Mouse (Mus musculus): ENCODE data around the gene Gpr65. TPM values are rescaled to one million over a fixed set of nuclear protein-coding genes. Genes with fewer than 3 reads are reported as not detected.
"Not testable (repeated sequence)": the region's sequence is repeated elsewhere in the genome, so short reads cannot be mapped to it uniquely, and the experiment has no call there.

Gene Gpr65
- polyA plus RNA-seq (2012; rRNA removed) = 1.5 and 1.8 TPM in 2 replicates

- no peak for DNase-seq (ENCODE audit: low read depth)
Measured at GRCm38 (mm10) chr12:98268441-98269369, at the start of gene Gpr65. Gene Gpr65, plus strand, starts transcription at chr12:98268635.

- DNase-seq (ENCODE audit: low read depth) = no peak
Measured at GRCm38 (mm10) chr12:98223286-98223685, 45.1 kb upstream of the Gpr65 start.

DNA sequence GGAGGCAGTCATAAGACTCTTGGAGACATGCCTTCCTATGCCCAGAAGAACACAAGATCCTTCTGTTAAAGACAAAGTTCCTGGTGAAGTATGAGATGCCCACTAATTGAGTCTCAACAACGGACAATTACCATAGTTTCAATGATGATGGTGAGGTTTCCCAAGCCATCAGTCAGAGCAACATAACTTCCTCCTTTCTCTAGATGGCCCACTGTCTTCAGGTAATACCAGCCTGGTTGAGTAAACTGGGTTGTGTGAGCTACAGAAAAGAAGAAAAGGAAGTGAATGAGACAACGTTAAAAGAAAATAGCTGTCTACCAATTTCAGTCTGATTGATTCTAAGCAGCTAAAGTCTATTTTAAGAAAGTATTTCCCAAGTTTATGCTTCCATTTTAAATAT lies 41.4 kb upstream of the Gpr65 start:
- DNase-seq (ENCODE audit: low read depth) = no peak

DNA sequence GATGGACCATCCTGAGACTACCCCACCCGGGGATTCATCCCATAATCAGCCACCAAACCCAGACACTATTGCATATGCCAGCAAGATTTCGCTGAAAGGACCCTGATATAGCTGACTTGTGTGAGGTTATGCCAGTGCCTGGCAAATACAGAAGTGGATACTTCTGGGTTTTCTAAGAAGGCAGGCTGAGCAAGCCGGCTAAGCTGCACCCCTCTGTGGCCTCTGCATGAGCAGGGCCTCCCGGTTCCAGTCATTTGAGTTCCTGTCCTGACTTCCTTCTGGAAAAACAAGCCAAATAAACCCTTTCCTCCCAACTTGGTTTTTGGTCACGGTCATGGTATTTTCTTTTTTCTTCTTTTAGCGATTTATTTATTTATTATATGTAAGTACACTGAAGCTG lies 30.0 kb upstream of the Gpr65 start:
- not testable (repeated sequence) for DNase-seq (ENCODE audit: low read depth)

GRCm38 (mm10) chr12:98244161-98244560 lies 24.3 kb upstream of the Gpr65 start:
- DNase-seq (ENCODE audit: low read depth) = no peak

GRCm38 (mm10) chr12:98244865-98245264 lies 23.6 kb upstream of the Gpr65 start:
- DNase-seq (ENCODE audit: low read depth) = no peak

DNA sequence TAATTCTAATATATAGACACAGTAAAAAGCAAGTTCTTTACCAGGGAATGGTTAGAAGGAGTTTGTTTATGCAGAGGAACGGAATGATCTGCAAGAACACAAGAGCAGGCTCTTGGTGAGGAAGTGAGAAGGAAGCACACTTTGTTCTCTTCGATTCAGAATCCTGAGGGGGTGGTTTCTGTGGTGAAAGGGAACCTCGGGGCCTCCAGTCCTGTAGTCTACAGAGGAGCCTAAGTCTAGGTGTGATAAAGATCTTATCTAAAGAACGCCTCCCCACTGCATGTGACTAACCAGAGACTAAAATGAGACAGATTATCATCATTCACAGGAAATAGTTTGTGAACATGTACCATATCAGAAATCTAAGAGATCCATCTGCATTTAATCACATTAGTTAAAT lies 21.6 kb upstream of the Gpr65 start:
- no peak for DNase-seq (ENCODE audit: low read depth)

- DNase-seq (ENCODE audit: low read depth) = no peak
Measured at GRCm38 (mm10) chr12:98249671-98250070, 18.8 kb upstream of the Gpr65 start.

DNA sequence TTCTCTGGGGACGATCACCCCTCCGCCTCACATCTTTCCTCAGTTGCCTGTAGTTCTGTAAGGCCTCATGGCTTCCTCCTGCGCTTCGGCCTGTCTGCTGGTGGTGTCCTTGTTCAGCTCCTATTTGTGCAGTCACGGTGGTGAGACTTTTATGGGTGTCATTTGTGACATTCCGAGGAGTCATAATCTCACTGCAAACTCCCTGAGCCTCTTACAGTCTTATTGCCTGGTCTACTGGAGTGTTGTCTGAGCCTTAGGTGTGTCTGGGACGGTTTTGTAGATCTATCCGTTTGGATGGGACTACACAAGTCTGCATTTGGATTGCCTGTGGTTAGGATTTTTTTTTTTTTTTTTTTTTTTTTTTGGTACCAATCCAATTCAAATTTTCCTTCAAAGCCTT lies 18.1 kb upstream of the Gpr65 start:
- DNase-seq (ENCODE audit: low read depth) = no peak

DNA sequence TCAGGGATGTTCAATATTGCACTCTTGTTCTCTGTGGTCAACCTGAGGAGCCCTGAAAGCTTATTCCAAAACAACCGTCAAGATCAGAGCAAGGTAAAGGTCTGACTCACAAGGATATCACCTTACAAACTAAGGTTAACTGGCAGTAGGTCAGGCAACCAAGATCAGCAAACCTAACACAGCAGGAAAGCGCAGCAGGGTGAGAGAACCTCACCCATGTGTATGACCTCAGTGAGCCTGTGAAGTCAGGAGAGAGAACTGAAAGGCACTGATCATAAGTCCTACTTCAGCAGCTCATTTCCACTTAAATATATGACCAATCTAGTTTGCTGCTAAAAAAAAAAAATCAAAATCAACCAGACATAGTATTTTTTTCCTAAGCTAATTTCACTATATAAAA lies 16.0 kb upstream of the Gpr65 start:
- no peak for DNase-seq (ENCODE audit: low read depth)

DNA sequence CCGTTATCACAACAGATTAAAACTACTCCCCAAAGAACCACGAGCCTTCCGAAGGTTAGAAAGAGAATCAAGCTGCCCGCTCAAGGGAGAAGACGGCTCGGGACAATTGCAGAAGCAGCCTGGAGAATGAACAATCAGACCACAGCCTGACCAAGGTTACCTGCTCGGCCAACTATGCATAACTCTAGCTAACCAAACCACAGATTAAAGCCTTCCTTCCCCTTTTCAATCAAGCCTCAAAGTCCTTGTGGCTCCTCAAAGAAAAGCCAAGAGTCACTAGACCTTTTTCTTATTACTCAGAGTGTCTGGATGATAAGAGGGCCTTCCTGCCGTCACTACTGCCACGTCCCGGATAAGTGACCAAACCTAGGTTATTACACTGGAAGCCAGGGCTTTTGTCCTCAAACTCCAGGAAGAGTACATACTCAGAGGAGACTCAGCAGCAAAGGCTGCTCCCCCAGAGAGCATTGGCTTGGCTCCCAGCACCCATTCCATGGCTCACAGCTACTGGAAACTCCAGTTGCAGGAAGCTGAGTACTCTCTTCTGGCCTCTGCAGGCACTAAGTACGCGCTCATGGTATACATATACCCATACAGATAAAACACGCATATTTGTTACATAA lies 13.0 kb upstream of the Gpr65 start:
- DNase-seq (ENCODE audit: low read depth) = no peak

DNA sequence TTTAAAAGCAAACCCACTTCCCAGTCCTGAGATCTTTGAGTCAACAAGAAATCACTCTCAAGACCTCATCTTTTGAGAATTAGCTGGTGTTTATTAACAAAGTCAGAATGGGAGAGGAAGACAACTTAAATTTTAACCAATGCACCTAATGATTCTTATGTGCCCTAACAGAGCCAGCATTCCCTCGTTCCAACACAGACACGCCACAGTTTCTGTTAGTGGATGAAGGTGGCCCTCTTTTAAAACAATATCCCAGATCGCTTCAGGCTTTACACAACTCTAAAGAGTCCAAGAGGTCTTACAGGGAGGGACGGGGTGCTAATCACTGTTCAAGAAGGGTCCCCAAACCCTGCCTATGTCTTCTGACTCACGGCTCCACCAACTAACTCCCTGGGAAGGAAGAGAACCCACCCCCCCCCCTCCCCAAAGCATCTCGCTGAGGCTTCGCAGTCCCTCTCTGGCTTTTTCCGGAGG lies 10.0 kb upstream of the Gpr65 start:
- DNase-seq (ENCODE audit: low read depth) = no peak

DNA sequence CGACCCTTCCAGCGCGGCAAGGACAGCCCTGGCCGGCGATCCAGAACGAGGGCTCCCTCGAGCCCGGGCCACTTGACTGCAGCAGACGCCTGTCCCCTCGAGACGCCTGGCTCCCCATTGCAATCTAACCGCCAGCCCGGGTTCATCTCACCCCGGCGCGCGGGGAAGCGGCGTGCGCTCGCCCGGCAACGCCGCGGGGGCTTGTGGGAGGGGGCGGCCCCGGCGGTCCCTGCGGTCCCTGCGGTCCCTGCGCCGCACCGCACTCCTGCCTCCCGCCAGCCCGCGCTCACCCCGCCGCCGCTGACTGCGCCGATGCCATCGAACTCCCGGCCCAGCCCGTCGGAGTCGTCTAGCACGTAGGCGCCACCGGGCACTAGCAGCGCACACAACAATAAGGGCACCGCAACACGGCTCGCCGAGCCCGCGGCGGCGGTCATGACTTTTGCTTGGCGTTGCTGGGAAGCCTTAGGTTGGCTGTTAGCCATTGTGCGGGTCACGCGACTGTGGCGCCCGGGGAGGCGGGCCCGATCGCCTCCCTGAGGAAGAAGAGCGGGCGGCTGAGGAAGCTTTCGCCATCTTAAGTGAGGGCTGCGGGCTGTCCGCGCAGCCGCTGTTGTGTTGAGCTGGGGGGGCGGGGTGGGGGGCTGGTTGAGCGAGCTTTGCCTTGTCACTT lies 9.5 kb upstream of the Gpr65 start, which contains the start of gene Galc:
TSS of gene Galc (minus strand) at position 615 of the 673 bp plus-strand sequence.
- DNase-seq (ENCODE audit: low read depth) = no peak

DNA sequence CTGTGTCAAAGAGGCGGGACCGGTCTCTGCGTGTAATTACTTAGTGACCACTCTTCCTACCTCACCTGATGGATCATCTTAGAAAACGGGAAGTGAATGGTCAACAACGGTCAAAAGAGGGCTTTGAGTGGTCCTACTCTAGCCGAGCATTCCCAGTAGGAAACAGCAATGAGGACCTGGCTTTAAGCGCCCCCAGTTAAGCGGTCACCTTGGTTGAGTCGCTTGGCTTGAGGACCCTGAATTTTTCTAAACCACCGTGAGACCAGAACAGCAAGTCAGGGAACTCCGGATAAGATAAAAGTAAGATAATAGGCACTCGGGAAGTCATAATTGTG lies 8.9 kb upstream of the Gpr65 start:
- DNase-seq (ENCODE audit: low read depth) = no peak

GRCm38 (mm10) chr12:98265697-98266096 lies 2.7 kb upstream of the Gpr65 start:
- no peak for DNase-seq (ENCODE audit: low read depth)

- no peak for DNase-seq (ENCODE audit: low read depth)
Measured at GRCm38 (mm10) chr12:98269791-98270745, 1.6 kb downstream of the Gpr65 start.

DNA sequence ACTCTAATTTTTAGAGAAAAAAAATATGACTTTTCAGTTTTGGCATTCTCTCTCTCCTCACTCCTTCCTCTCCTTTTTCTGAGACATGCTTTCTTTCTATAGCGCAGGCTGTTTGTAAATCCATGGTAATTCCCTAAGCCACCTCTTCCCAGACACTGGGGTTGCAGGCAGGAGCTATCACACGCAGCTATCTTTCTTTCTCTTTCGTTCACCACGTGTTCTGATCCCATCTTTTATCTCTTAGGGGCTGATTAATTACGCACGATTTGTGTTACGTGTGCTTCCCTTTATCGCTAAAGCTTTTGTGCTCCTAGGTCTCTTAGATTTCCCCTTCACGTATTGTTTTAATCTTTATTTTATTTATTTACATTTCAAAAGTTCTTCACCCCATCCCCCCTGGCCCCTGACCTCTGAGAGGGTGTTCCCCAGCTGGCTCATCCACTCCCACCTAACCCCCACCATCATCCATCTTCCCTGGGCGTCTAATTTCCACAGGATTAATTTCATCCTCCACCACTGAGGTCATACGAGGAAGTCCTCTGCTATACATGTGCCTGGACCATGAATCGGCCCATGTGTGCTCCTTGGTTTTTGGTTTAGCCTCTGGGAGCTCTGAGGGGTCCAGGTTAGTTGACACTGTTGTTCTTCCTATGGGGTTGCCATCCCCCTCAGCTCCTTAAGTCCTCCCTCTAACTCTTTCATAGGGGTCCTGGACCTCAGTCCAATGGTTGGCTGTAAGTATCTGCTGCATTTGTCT lies 2.6 kb downstream of the Gpr65 start:
- no peak for DNase-seq (ENCODE audit: low read depth)

DNA sequence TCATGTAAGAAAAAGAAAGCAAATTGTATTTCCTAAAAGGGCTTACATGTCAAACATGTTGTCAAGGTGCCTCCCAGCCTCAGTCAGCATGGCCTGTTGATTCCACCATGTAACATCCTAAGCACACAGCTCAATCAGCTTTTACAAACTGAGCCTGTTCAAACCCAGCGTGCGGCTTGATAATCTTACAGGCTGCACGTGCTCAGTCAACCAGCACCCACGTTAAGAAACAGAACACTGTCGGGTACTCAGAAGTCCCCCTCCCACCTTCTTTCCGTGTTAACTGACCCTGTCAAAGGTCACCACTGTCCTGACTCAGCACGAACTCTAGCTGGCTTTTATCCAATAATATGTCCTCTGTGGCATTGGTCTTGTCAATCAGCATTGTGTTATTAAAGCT lies 4.0 kb downstream of the Gpr65 start:
- no peak for DNase-seq (ENCODE audit: low read depth)

DNA sequence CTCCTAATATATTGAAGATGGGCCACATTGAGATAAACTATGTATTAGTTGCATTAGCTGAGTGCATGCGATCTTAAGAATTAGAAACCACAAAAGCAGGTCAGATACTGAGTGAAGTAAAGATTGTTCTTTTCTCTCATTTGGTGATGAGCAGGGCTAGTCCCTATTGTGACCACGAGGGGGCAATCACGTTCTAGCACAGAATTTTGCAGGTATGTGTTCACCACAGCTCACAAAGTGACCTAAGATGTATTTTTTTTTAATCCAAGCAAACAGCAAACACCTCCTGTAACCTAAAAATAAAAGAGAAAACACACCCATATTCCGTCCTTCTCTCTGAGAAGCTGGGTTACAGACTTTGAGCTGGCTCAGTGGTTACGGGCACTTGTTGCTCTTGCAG lies 12.1 kb downstream of the Gpr65 start:
- no peak for DNase-seq (ENCODE audit: low read depth)

- no peak for DNase-seq (ENCODE audit: low read depth)
Measured at GRCm38 (mm10) chr12:98280996-98281395, 12.6 kb downstream of the Gpr65 start.
